Mouse (Mus musculus): Measurements from ENCODE around the gene Cntn5.

GRCm38 (mm10) chr9:10230973-10231372 lies 673.6 kb downstream of the Cntn5 start:
- TF ChIP-seq CTCF (IDR thresholded peaks at IDR 0.05; ENCODE audit: control insufficient read depth, insufficient read depth, insufficient read length) (no peak), MAX (IDR thresholded peaks at IDR 0.05) (no peak), MYOD1 (IDR thresholded peaks at IDR 0.05; ENCODE audit: control insufficient read depth, insufficient read length, low read depth) (no peak), USF1 (IDR thresholded peaks at IDR 0.05; ENCODE audit: low read depth) (no peak)

All from C2C12 (cell line).